Mouse (Mus musculus) MEL (cell line): Measurements from ENCODE around the gene Kcna7.

ENCODE experiments used
- CTCF ChIP-seq, 3 experiments: IDR thresholded peaks in 2 of 3; conservative IDR thresholded peaks in 1 of 3; 2 replicates each; pipeline ENCODE4 v1.5.1; 2011 to 2012; ENCODE audit warnings: low read length in 3 of 3, low read depth in 2 of 3, mild to moderate bottlenecking in 2 of 3, improper control_type of control experiment in 1 of 3, inconsistent platforms in 1 of 3, mixed read lengths in 1 of 3, moderate library complexity in 1 of 3; ENCODE audit not compliant: control insufficient read depth in 1 of 3, insufficient read depth in 1 of 3, poor library complexity in 1 of 3, severe bottlenecking in 1 of 3
- HCFC1 ChIP-seq: IDR thresholded peaks from 2 replicates; pipeline ENCODE4 v1.6.1; 2012; ENCODE audit warnings: low read depth, mild to moderate bottlenecking, inconsistent platforms, low read length, improper control_type of control experiment, moderate library complexity
- POLR2A ChIP-seq, 2 experiments: IDR thresholded peaks; 2 replicates each; pipeline ENCODE4 v1.6.1; 2011 to 2012; ENCODE audit warnings: low read length in 2 of 2, mild to moderate bottlenecking in 2 of 2, control low read depth in 1 of 2, improper control_type of control experiment in 1 of 2, low read depth in 1 of 2, moderate library complexity in 1 of 2; ENCODE audit not compliant: control insufficient read depth in 1 of 2, insufficient read depth in 1 of 2, poor library complexity in 1 of 2
- ZC3H11A ChIP-seq: IDR thresholded peaks from 2 replicates; pipeline ENCODE4 v1.6.1; 2012; ENCODE audit warnings: low read depth, mild to moderate bottlenecking, inconsistent platforms, low read length, improper control_type of control experiment
- ZNF384 ChIP-seq: IDR thresholded peaks from 2 replicates; pipeline ENCODE4 v1.6.1; 2012; ENCODE audit warnings: low read depth, mild to moderate bottlenecking, inconsistent platforms, low read length, improper control_type of control experiment

DNA sequence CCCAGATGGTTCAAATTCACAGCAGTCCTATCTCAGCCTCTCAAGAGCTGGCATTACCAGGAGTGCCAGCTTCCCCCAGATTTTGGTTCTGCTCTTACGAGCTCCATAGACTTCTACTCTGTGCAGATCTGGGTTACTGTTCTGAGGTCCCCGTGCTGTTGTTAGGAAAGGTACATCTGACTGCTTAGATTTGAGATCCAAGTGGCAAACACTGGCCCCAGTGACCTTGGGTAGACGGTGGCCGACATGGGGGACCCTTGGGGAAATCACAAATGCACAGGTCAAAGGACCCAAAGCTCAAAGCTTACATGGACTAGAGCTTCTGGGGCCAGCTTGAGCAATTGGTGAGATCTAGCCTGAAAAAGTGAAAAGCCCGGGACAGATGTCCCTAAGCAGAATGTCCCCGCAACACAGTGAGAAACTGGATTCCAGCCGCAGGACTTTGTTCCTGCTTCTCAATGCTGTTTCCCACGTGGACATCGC lies 51.3 kb downstream of the Kcna7 start:
- no peak for TF ChIP-seq ZC3H11A
- no peak for TF ChIP-seq POLR2A (IDR thresholded peaks at IDR 0.05; ENCODE audit: control insufficient read depth in 1 of 2, insufficient read depth in 1 of 2, low read depth in 1 of 2, low read length in 2 of 2, poor library complexity in 1 of 2)
- TF ChIP-seq CTCF (IDR thresholded peaks at IDR 0.05 in 2 of 3, conservative IDR thresholded peaks at IDR 0.05 in 1 of 3; ENCODE audit: control insufficient read depth in 1 of 3, insufficient read depth in 1 of 3, low read depth in 2 of 3, low read length in 3 of 3, poor library complexity in 1 of 3, severe bottlenecking in 1 of 3): no peak
- no peak for TF ChIP-seq HCFC1
- TF ChIP-seq ZNF384: no peak
